Mouse (Mus musculus) erythroblast, embryonic 14.5 days (primary cell): ENCODE results near the gene Gm10961. TPM values are rescaled to one million over a fixed set of nuclear protein-coding genes. Genes with fewer than 3 reads are reported as not detected.
A peak's percentile ranks its signal among the peaks of the same experiment; 100 is the strongest.

Experiments
- H3K27me3 ChIP-seq: 2 replicates; pipeline ENCODE4 v1.6.1; 2012; ENCODE audit warnings: inconsistent platforms; ENCODE audit not compliant: control insufficient read depth
- H3K36me3 ChIP-seq: 2 replicates; pipeline ENCODE4 v1.6.1; 2012; ENCODE audit warnings: mild to moderate bottlenecking, inconsistent platforms; ENCODE audit not compliant: control insufficient read depth
- H3K4me1 ChIP-seq: 2 replicates; pipeline ENCODE4 v1.6.1; 2012; ENCODE audit warnings: inconsistent platforms; ENCODE audit not compliant: control insufficient read depth
- H3K4me3 ChIP-seq: replicated peaks from 2 replicates; pipeline ENCODE3; 2012; ENCODE audit warnings: moderate library complexity, mild to moderate bottlenecking, inconsistent platforms
- H3K9me3 ChIP-seq: 2 replicates; pipeline ENCODE4 v1.6.1; 2012; ENCODE audit warnings: low read length, inconsistent platforms, mixed read lengths; ENCODE audit not compliant: control insufficient read depth
- GATA1 ChIP-seq: IDR thresholded peaks from 2 replicates; pipeline ENCODE4 v1.6.1; 2012; ENCODE audit warnings: low read length, inconsistent platforms, mixed read lengths
- TAL1 ChIP-seq: IDR thresholded peaks from 3 replicates; pipeline ENCODE4 v1.6.1; 2012; ENCODE audit warnings: low read length, inconsistent platforms, mixed read lengths
- polyA plus RNA-seq: library from polyadenylated mRNA; stranded (reverse); fragments of >175 nt; gene quantifications from 2 replicates; pipeline ENCODE4 v1.2.3, GENCODE M21; 2012

Gene Gm10961
- polyA plus RNA-seq, result not detected in 2 replicates

DNA sequence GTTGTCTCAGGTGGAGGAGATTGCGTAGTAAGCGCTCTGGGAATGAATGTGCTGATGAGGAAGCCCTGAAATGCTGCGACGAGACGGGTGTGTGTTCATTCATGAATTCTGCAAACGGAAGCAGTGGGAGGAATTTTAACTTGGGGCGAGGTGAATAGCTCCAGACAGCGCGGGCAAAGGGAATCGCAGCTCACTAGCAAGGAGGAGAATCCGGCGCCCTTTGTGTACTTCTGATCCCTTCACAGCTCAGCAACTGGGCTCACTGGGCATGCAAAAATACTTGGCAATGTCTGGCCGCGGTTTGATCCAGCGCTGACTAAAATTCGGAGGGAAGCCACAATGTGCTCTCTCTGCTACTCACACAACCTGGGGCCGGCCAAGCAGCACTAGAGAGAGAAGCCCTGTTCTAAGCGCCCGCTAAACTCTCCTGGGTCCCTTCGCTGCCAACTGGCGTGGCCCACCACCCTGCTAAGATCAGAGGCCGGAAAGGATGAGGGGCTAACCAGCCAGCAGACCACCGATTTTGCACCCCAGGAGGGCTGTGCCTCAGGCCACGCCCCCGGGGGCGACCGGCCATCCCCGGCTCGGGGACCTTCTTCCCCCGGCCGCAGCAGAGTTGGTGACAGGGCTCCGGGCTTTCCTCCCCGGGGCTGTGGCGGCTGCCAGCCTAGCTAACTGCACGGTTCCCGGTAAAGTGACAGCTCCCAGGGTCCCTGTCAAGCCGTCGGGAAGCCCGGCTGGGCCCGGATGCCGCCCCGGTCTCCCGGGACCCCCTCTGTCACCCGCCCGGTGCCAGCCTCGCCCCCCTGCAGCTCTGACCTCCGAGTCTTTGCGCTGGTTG is at the start of gene Gm10961:
Gm10961 (plus strand) TSS at position 641 of the 841 bp plus-strand sequence.
- Histone ChIP-seq H3K9me3 (no peaks in the 10 kb centered on the region), H3K4me3 (peak within 1 kb of the TSS; percentile 88), H3K27me3 (no peaks in the 10 kb centered on the region; the same call in 1 of the 2 replicates), H3K4me1 (peaks cover 20% of the 10 kb centered on the region), H3K36me3 (peaks cover 21% of the 10 kb centered on the region)
- TF ChIP-seq GATA1, result no peak
- no peak for TF ChIP-seq TAL1

DNA sequence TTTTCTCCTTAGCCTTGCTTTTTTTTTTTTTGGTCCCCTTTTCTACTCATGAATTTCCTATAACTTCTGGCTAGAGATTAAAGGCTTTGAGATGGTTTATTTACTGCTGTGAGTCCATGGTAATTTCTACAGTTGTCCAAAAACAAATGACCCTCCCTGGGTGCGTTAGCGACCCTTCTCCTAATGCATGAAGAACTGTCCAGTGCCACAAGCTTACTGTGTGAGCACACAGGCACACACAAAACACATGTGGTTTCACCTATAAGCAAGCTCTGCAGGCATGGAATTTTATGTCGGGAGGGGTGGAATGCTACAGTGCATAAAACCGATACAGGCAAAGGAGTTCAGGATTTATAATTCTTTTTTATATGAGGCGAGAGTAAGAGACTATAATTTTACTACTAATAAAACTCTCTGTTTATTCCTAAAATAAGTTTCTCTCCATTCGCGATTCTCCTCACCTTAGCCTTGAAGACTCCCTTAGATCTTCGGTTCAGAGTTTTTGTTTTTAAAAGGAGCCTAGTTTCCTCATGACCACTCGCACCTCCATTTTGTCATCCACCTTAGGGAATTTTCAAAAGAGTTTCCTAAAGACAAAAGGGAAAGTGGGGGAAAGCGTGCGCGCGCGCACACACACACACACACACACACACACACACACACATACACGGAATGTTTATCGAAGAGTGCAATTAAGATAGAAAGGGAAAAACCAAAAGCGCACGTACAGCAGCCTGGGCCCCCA is 48.8 kb upstream of the Gm10961 start:
- no peak overlapping the region for H3K4me3 ChIP-seq
- H3K36me3 ChIP-seq, result no peaks in the 10 kb centered on the region
- peaks cover 77% of the 10 kb centered on the region for H3K27me3 ChIP-seq
- H3K9me3 ChIP-seq, result no peaks in the 10 kb centered on the region; the same call in 1 of the 2 replicates
- no peak for TF ChIP-seq TAL1
- TF ChIP-seq GATA1, result no peak
- peaks cover 16% of the 10 kb centered on the region for H3K4me1 ChIP-seq

DNA sequence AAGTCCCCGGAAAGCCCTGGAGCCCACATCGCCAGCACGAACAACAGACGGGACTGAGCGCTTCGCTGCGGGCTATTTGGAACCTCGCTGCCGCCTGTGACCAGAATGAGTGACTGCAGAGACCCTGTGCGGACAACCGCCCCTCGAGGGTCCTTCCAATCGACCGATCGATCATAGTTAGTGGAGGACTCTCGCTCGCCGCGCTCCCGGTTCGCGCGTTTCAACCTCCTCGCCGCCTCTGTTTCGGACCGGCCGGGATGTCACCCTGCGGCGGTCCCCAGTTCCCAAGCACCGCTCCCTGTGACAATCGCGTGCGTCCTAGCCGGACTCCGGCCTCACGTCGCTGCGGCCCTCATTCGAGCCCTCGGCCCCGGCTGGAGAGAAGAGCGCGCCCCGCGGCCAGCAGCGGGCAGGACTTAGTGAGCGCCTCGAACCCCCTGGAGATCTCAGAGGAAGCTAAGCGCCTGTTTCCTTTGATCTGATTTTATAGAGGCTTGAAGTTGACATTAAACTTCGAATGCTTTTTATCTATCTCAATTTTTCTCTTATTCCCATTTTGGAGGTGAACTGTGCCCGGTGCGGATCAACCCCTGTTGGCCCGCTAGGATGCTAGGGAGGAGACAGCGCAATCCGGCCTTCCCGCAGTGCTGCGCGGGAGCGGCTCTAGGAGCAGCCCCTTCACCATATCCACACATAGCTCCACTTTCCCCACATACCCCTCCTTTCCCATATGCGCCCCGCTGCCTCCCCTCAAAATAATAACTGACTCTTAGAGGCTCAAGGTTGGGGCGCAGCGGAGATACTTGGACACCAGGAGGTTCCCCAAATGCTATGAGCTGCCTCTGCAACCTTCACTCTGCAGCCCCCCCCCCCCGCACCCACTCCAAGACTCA is 48.0 kb upstream of the Gm10961 start:
- TF ChIP-seq GATA1 (no peak), TAL1 (no peak)
- H3K4me1 ChIP-seq, result peaks cover 8% of the 10 kb centered on the region
- no peaks in the 10 kb centered on the region for H3K36me3 ChIP-seq
- H3K27me3 ChIP-seq, result peaks cover 82% of the 10 kb centered on the region
- no peaks in the 10 kb centered on the region; the same call in 1 of the 2 replicates for H3K9me3 ChIP-seq
- H3K4me3 ChIP-seq, result no peak overlapping the region

DNA sequence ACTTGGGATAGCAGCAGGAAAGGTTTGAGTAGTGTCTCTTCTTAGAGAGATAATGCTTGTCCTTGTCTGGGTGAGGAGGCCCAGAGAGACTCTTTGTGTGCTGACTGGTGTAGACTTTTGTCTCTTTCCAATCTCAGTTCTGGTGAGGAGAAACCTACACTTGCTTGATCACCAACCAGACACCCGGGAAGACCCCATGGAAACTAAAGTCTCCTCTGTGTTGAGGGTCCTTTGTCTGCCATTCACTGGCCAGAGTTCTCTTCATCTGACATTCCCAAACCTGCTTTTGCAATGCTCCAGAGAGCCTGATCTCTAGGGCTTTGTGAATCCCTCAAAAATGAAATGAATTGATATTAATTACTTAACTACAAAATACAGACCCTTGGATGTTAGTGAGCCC is 47.2 kb upstream of the Gm10961 start:
- Histone ChIP-seq H3K27me3 (peaks cover 88% of the 10 kb centered on the region), H3K4me1 (peaks cover under 1% of the 10 kb centered on the region; the same call in 1 of the 2 replicates), H3K4me3 (no peak overlapping the region), H3K9me3 (no peaks in the 10 kb centered on the region; the same call in 1 of the 2 replicates), H3K36me3 (no peaks in the 10 kb centered on the region)
- TF ChIP-seq GATA1, result no peak
- TF ChIP-seq TAL1, result no peak

DNA sequence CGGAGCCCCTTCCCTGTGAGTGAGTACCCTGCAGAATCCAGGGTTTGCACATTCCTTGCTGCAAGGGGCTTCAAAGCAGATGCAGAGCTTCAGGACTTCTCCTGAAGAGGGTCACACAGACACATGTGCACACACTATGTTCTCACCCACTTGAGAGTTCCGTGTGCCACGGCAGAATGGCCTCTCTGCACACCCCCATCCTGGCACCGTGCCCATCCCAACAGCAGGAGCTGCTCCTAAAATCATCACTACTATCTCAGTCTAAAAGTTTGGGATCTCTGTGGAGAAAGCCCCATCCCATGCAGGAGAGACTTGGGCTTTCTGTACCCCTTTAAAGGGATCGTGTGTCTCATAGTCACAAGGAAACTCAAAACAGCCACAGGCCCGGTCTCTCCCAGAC is 44.6 kb upstream of the Gm10961 start:
- Histone ChIP-seq H3K36me3 (no peaks in the 10 kb centered on the region), H3K4me1 (no peaks in the 10 kb centered on the region), H3K27me3 (peaks cover 89% of the 10 kb centered on the region), H3K4me3 (no peak overlapping the region), H3K9me3 (no peaks in the 10 kb centered on the region; the same call in 1 of the 2 replicates)
- no peak for TF ChIP-seq TAL1
- TF ChIP-seq GATA1, result no peak

DNA sequence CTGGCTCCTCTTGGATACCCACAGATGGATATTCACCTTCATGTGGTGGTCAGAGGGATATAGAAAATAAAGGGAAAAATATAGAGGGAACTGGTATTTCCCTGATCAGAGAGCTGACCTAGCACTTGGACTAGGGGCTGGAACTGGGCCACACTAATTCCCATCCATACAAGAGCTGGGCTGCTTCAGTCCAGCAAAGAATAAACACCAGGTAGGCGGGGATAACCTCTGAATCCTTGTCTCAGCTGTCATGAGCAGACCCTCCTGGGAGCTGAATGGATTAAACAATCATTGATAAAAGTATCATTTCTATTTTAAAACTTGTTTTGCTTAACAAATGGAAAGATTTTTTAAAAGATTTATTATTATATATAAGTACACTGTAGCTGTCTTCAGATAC is 39.5 kb upstream of the Gm10961 start:
- Histone ChIP-seq H3K4me3 (no peak overlapping the region), H3K4me1 (no peaks in the 10 kb centered on the region), H3K36me3 (no peaks in the 10 kb centered on the region), H3K27me3 (peaks cover 85% of the 10 kb centered on the region), H3K9me3 (peaks cover under 1% of the 10 kb centered on the region; the same call in 1 of the 2 replicates)
- TF ChIP-seq TAL1 (no peak), GATA1 (no peak)

DNA sequence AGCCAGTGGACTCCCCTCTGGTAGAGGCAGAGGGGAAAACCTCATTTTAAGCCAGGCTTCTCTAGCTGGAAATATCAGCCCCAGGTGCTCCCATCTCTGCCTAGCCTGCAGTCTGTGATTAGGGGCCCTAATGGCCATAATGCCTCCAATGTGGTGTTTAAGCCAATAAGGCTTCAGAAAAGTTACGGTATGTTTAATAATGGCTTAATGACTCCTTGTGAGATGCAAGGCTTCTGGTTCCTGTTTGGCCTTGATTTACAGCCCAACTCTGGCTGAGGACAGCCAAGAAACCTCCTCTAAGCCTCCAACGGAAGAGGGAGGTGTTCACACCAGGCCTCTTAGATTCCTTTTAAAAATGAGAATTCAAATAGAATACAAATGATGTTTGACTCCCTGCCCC is 37.5 kb upstream of the Gm10961 start:
- Histone ChIP-seq H3K4me3 (no peak overlapping the region), H3K4me1 (no peaks in the 10 kb centered on the region), H3K27me3 (peaks cover 91% of the 10 kb centered on the region), H3K9me3 (peaks cover 2% of the 10 kb centered on the region; the same call in 1 of the 2 replicates), H3K36me3 (no peaks in the 10 kb centered on the region)
- TF ChIP-seq GATA1 (no peak), TAL1 (no peak)

DNA sequence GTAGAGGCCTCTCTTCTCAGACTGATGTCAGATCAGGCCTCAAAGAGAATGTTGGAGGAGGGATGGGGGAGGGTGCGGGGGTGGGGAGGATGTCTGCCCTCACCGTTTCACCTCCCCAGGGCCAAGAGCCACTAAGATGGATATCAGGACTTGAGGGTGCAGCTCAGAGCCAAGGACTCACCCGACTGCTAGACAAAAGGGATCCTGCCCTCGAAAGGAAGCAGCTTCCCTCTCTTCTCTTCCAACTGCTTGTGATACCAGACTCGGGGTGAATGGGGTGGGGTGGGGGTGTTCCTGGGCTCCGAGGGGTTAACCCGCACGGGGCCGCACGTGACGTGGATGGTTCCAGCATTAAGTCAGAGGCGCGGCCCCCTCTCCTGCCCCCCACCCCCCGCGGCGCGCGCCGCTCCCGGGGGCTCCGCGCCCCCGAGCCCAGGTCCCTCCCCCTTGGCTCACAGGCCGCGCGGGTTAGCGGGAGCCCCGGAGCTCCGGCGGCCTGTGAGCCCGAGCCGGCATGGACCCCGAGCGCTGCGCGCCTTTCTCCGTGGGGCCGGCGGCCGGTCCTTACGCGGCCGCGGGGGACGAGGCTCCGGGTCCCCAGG is 36.4 kb upstream of the Gm10961 start, which contains the start of gene Alx3:
Alx3 (plus strand) TSS at position 370 of the 602 bp plus-strand sequence.
- TF ChIP-seq TAL1 (no peak), GATA1 (no peak)
- H3K4me1 ChIP-seq, result no peaks in the 10 kb centered on the region
- peaks cover 91% of the 10 kb centered on the region for H3K27me3 ChIP-seq
- no peak within 1 kb of the TSS for H3K4me3 ChIP-seq
- no peaks in the 10 kb centered on the region for H3K36me3 ChIP-seq
- H3K9me3 ChIP-seq, result peaks cover 2% of the 10 kb centered on the region; the same call in 1 of the 2 replicates
